Mouse (Mus musculus) kidney, adult 2 months (tissue): ENCODE data around the gene Mesd. TPM values are rescaled to one million over a fixed set of nuclear protein-coding genes. Genes with fewer than 3 reads are reported as not detected.

Experiments used
- DNase-seq: peaks from one replicate; pipeline ENCODE4 v3.0.0; 2021
- H3K27ac ChIP-seq: fragments of 200-500 bp; 2 replicates; pipeline ENCODE4 v1.5.1; 2012; ENCODE audit warnings: low read depth, low read length, control low read depth, inconsistent platforms; ENCODE audit not compliant: insufficient read depth
- H3K27me3 ChIP-seq: fragments of 200-500 bp; replicated peaks from 2 replicates; pipeline ENCODE4 v1.6.1; 2012; ENCODE audit warnings: mild to moderate bottlenecking, moderate library complexity, low read length, inconsistent platforms; ENCODE audit not compliant: control insufficient read depth, insufficient read depth
- H3K36me3 ChIP-seq: fragments of 200-500 bp; 2 replicates; pipeline ENCODE4 v1.6.1; 2012; ENCODE audit warnings: mild to moderate bottlenecking, moderate library complexity, low read length, inconsistent platforms; ENCODE audit not compliant: control insufficient read depth, insufficient read depth
- H3K4me1 ChIP-seq: fragments of 200-500 bp; 2 replicates; pipeline ENCODE4 v1.6.1; 2011; ENCODE audit warnings: low read length; ENCODE audit not compliant: control insufficient read depth, insufficient read depth
- H3K4me3 ChIP-seq: fragments of 200-500 bp; 2 replicates; pipeline ENCODE4 v1.5.1; 2011; ENCODE audit warnings: mild to moderate bottlenecking, low read depth, low read length, control low read depth; ENCODE audit not compliant: insufficient read depth
- CTCF ChIP-seq: fragments of 200-500 bp; conservative IDR thresholded peaks from 2 replicates; pipeline ENCODE4 v1.5.1; 2011; ENCODE audit warnings: low read depth, mild to moderate bottlenecking, control low read depth, low read length, moderate library complexity, mixed read lengths; ENCODE audit not compliant: insufficient read depth, insufficient read length
- POLR2A ChIP-seq: fragments of 200-500 bp; IDR thresholded peaks from one replicate; pipeline ENCODE4 v1.6.1; 2011; ENCODE audit warnings: low read depth, low read length, control low read depth
- WGBS: fragments of 180-500 bp; shearing (Covaris S2); methylation state at CpG from one replicate; pipeline ENCODE4 v1.1.7; 2018; 5-methylcytosine and 5-hydroxymethylcytosine counted together
- polyA plus RNA-seq: library from polyadenylated mRNA; depleted of rRNA; stranded (reverse); fragments of >200 nt; gene quantifications from 2 replicates; pipeline ENCODE4 v1.2.3, GENCODE M21; 2012

Mesd gene
- polyA plus RNA-seq, 1 experiment, result 15.1 TPM

DNA sequence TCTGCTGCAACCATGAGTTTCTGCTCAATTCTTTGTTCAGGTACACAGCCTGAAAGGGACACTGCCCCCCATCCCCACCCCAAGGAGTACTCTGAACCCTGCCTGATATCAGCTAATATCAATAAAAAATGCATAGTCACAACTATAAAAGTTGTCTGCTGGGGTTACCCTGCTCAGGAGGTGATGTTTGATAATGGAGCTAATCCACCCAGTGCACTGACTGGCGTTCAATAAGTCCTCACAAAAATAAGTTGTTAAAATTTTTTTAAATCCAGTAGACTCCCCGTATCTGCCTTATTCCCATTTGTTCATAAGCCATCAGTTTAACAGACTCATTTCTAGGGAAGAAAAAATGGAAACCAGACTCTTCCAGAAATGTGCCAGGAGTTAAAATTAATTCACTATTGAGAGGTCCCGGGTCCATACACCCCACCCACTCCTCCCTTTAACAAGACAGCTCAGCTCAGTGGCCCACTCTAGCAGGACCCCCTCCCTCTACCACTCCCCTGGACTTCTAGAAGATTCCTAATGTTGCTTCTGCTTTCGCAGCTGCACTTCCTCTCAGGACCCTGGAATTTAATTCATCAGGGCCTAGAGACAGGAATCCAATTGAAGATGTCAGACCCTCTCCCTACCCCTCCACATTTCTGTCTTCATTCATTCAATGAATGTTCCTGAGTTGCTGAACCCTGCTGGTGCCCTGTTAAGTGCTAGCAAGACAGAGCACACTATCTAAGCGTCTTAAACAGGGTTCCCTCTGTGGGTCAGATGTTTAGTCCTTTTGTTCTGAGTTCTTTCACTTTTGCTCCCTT lies 32.5 kb upstream of the Mesd start:
- H3K27ac ChIP-seq, result no peak overlapping the region
- no peaks in the 10 kb centered on the region for H3K36me3 ChIP-seq
- peaks cover 12% of the 10 kb centered on the region for H3K4me1 ChIP-seq
- TF ChIP-seq POLR2A (no peak), CTCF (no peak)
- no peak for DNase-seq
- 83% methylated on average over 5 of the region's 5 CpGs for WGBS
- no peak overlapping the region for H3K4me3 ChIP-seq
- H3K27me3 ChIP-seq, result no peaks in the 10 kb centered on the region

GRCm38 (mm10) chr7:83852381-83853380 lies 31.6 kb upstream of the Mesd start:
- Histone ChIP-seq H3K27me3 (no peaks in the 10 kb centered on the region), H3K27ac (no peak overlapping the region), H3K4me3 (no peak overlapping the region), H3K4me1 (peaks cover 5% of the 10 kb centered on the region; the same call in 1 of the 2 replicates), H3K36me3 (no peaks in the 10 kb centered on the region)
- WGBS, result 62% methylated on average over 5 of the region's 5 CpGs
- no peak for DNase-seq
- TF ChIP-seq CTCF (no peak), POLR2A (no peak)

DNA sequence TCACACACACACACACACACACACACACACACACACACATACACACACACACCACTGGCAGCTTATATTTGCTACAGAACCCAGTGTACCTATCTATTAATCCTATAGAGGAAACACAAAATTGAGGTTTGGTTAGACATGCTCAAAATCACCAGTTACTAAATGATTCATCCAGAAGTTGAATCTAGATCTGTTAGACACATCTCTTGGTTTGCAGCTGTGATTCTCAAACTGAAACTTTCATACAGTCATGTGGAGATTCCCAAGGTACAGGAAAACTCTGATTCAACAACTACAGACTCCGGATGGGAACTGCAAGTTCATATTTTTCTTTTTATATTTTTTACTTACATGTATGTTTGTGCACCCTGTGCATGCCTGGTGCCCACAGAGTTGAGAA lies 29.1 kb upstream of the Mesd start:
- no peak for DNase-seq
- Histone ChIP-seq H3K27ac (no peak overlapping the region), H3K4me1 (no peaks in the 10 kb centered on the region), H3K4me3 (no peak overlapping the region), H3K36me3 (no peaks in the 10 kb centered on the region), H3K27me3 (no peaks in the 10 kb centered on the region)
- TF ChIP-seq CTCF, result no peak
- TF ChIP-seq POLR2A, result no peak
- WGBS, result 88% methylated on average over 1 of the region's 1 CpGs

- no peaks in the 10 kb centered on the region for H3K4me1 ChIP-seq
These were observed 27.7 kb upstream of the Mesd start for GRCm38 (mm10) chr7:83856353-83857207.

DNA sequence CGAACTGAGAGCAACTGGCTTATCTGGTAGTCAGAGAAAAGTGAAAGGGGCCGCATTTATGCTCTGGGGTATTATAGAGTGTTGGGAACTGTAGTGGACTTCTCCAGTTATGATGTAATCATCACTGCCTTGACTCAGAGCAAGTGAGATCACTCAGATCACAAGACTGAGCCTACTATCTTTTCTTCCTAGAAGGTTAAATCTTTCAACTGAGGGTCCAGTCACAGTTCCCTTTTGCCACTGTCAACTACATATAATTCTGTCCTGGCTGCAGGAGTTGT lies 27.1 kb upstream of the Mesd start:
- Histone ChIP-seq H3K27me3 (no peaks in the 10 kb centered on the region), H3K4me1 (no peaks in the 10 kb centered on the region), H3K27ac (no peak overlapping the region), H3K36me3 (no peaks in the 10 kb centered on the region), H3K4me3 (no peak overlapping the region)
- no peak for TF ChIP-seq CTCF
- TF ChIP-seq POLR2A, result no peak
- 95% methylated on average over 2 of the region's 2 CpGs for WGBS
- no peak for DNase-seq

More at GRCm38 (mm10) chr7:83856353-83857207, 27.7 kb upstream of the Mesd start:
- Histone ChIP-seq H3K36me3 (no peaks in the 10 kb centered on the region), H3K27me3 (no peaks in the 10 kb centered on the region), H3K4me3 (no peak overlapping the region), H3K27ac (no peak overlapping the region)
- 62% methylated on average over 9 of the region's 9 CpGs for WGBS
- no peak for DNase-seq
- no peak for TF ChIP-seq POLR2A

- H3K4me3 ChIP-seq, result no peak overlapping the region
- no peaks in the 10 kb centered on the region for H3K4me1 ChIP-seq
- H3K27me3 ChIP-seq, result no peaks in the 10 kb centered on the region
- DNase-seq, result no peak
- WGBS, result 97% methylated on average over 3 of the region's 3 CpGs
- no peaks in the 10 kb centered on the region for H3K36me3 ChIP-seq
- TF ChIP-seq CTCF (no peak), POLR2A (no peak)
- H3K27ac ChIP-seq, result no peak overlapping the region
These were observed 26.3 kb upstream of the Mesd start for GRCm38 (mm10) chr7:83857921-83858320.
